Mouse (Mus musculus) liver, embryonic 14 days (tissue): ENCODE results near the gene 1500009L16Rik. TPM values are rescaled to one million over a fixed set of nuclear protein-coding genes. Genes with fewer than 3 reads are reported as not detected.

ENCODE experiments used
- polyA plus RNA-seq: library from polyadenylated mRNA; depleted of rRNA; stranded (reverse); fragments of >200 nt; gene quantifications from 2 replicates; pipeline ENCODE4 v1.2.3, GENCODE M21; 2012; rRNA removed

1500009L16Rik gene
- 0.74 and 0.83 TPM in 2 replicates for polyA plus RNA-seq

DNA sequence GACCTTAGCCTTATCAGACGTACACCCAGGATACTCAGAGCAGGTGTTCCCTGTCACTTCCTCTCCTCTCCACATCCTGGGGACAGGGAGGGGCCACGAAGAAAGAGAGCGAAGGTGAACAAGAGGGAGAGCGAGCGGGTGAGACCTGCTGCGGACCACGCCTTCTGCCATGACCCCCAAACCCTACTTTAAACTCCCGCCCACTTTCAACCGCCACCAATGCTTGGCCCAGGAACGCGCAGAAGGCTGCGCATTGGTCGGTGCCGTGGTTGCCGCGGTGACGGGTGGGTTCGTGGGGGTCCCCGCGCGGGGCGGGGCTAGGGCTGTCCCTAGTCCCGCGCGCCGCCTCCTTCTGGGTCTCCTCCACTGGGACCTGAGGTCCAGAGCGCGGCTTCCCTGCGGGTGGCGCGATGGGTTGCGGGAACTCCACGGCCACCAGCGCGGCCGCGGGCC lies at the start of gene 1500009L16Rik:
Gene 1500009L16Rik, plus strand, starts transcription at position 287 of the 453 bp plus-strand sequence.

Other genes starting within 250 kb of the 1500009L16Rik start
- 0.14 TPM in 2 replicates for gene Aldh1l2, start 188.7 kb upstream of the 1500009L16Rik start, polyA plus RNA-seq
- 2.6 and 3.5 TPM in 2 replicates for gene Washc4, start 179.1 kb upstream of the 1500009L16Rik start, polyA plus RNA-seq
- 5.1 and 7.8 TPM in 2 replicates for gene Appl2, start 74.1 kb upstream of the 1500009L16Rik start, polyA plus RNA-seq